Mouse (Mus musculus): Measurements from ENCODE around the gene Pp2d1. TPM values are rescaled to one million over a fixed set of nuclear protein-coding genes. Genes with fewer than 3 reads are reported as not detected.
"Not testable (repeated sequence)": the region's sequence is repeated elsewhere in the genome, so short reads cannot be mapped to it uniquely, and the experiment has no call there.

The Pp2d1 gene
- polyA plus RNA-seq, 1 experiment from 2014 or later, result 0.34 TPM

- H3K36me3 ChIP-seq, result no peaks in the 10 kb centered on the region
- H3K27me3 ChIP-seq (ENCODE audit: insufficient read depth, poor library complexity, severe bottlenecking), result no peaks in the 10 kb centered on the region
- DNase-seq (ENCODE audit: low spot score), result no peak
- no peak overlapping the region for H3K4me3 ChIP-seq
- WGBS, result 35% methylated on average over 4 of the region's 4 CpGs
- peaks cover 49% of the 10 kb centered on the region for H3K4me1 ChIP-seq
- no peaks in the 10 kb centered on the region for H3K9me3 ChIP-seq
- H3K27ac ChIP-seq, result 0 out of 2 replicates have a peak overlapping the region, but pooled peaks have one; percentile 42
Measured at GRCm38 (mm10) chr17:53573019-53573556, 33.8 kb upstream of the Pp2d1 start.

GRCm38 (mm10) chr17:53570932-53571331, 31.7 kb upstream of the Pp2d1 start:
- H3K36me3 ChIP-seq; H3K9me3 ChIP-seq; H3K27me3 ChIP-seq (ENCODE audit: insufficient read depth, poor library complexity, severe bottlenecking); DNase-seq (ENCODE audit: low spot score): not testable (repeated sequence)
- 80% methylated on average over 5 of the region's 5 CpGs for WGBS
- Histone ChIP-seq H3K4me1 (peaks cover 39% of the 10 kb centered on the region), H3K27ac (peak overlapping the region; percentile 78), H3K4me3 (peak overlapping the region; percentile 34; the same call in 1 of the 2 replicates)

- H3K4me1 ChIP-seq, result peaks cover 39% of the 10 kb centered on the region
- no peak for DNase-seq (ENCODE audit: low spot score)
- H3K27ac ChIP-seq, result peak overlapping the region; percentile 78
- H3K9me3 ChIP-seq, result no peaks in the 10 kb centered on the region
- H3K36me3 ChIP-seq, result no peaks in the 10 kb centered on the region
- H3K4me3 ChIP-seq, result peak overlapping the region; percentile 34
- 10% methylated on average over 10 of the region's 10 CpGs for WGBS
- H3K27me3 ChIP-seq (ENCODE audit: insufficient read depth, poor library complexity, severe bottlenecking), result no peaks in the 10 kb centered on the region
Measured at GRCm38 (mm10) chr17:53570361-53570875, 31.2 kb upstream of the Pp2d1 start.

DNA sequence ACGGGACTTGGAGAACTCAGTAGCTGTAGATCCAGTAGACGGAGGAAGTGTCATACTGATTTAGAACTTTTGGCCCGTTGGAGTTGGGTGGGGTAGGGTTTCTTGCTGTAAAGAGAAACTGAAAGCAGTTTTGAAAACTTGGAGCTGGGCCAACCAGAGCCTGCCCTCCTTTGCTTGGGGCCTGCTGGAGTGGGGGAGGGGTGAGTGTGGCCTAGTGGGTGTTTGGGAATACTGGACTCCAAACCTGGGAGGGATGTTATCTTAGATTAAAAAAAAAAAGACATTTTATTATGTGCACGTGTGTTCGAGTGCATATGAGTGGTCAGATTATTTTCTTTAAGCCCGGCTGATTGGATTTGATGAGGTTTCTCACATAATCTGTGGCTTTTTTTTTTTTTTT, 30.6 kb upstream of the Pp2d1 start:
- H3K4me3 ChIP-seq, result peak overlapping the region; percentile 40
- H3K9me3 ChIP-seq, result no peaks in the 10 kb centered on the region
- H3K36me3 ChIP-seq, result no peaks in the 10 kb centered on the region
- DNase-seq (ENCODE audit: low spot score), result no peak
- H3K27me3 ChIP-seq (ENCODE audit: insufficient read depth, poor library complexity, severe bottlenecking), result no peaks in the 10 kb centered on the region
- H3K27ac ChIP-seq, result peak overlapping the region; percentile 78; the same call in 1 of the 2 replicates
- WGBS, result 46% methylated on average over 6 of the region's 6 CpGs
- H3K4me1 ChIP-seq, result peaks cover 39% of the 10 kb centered on the region

GRCm38 (mm10) chr17:53568734-53569386, 29.6 kb upstream of the Pp2d1 start:
- Histone ChIP-seq H3K27me3 (ENCODE audit: insufficient read depth, poor library complexity, severe bottlenecking) (no peaks in the 10 kb centered on the region), H3K4me3 (peak overlapping the region; percentile 80), H3K9me3 (no peaks in the 10 kb centered on the region), H3K4me1 (peaks cover 39% of the 10 kb centered on the region), H3K36me3 (no peaks in the 10 kb centered on the region), H3K27ac (peak overlapping the region; percentile 99; the same call in 1 of the 2 replicates)
- no peak for DNase-seq (ENCODE audit: low spot score)
- WGBS, result 37% methylated on average over 8 of the region's 8 CpGs

GRCm38 (mm10) chr17:53568118-53568517, 28.9 kb upstream of the Pp2d1 start:
- H3K4me3 ChIP-seq, result peak overlapping the region; percentile 80
- peak; percentile 95 for DNase-seq (ENCODE audit: low spot score)
- 2% methylated on average over 15 of the region's 15 CpGs for WGBS
- H3K27me3 ChIP-seq (ENCODE audit: insufficient read depth, poor library complexity, severe bottlenecking), result no peaks in the 10 kb centered on the region
- H3K4me1 ChIP-seq, result peaks cover 35% of the 10 kb centered on the region
- H3K9me3 ChIP-seq, result no peaks in the 10 kb centered on the region
- H3K36me3 ChIP-seq, result no peaks in the 10 kb centered on the region
- H3K27ac ChIP-seq, result peak overlapping the region; percentile 99

DNA sequence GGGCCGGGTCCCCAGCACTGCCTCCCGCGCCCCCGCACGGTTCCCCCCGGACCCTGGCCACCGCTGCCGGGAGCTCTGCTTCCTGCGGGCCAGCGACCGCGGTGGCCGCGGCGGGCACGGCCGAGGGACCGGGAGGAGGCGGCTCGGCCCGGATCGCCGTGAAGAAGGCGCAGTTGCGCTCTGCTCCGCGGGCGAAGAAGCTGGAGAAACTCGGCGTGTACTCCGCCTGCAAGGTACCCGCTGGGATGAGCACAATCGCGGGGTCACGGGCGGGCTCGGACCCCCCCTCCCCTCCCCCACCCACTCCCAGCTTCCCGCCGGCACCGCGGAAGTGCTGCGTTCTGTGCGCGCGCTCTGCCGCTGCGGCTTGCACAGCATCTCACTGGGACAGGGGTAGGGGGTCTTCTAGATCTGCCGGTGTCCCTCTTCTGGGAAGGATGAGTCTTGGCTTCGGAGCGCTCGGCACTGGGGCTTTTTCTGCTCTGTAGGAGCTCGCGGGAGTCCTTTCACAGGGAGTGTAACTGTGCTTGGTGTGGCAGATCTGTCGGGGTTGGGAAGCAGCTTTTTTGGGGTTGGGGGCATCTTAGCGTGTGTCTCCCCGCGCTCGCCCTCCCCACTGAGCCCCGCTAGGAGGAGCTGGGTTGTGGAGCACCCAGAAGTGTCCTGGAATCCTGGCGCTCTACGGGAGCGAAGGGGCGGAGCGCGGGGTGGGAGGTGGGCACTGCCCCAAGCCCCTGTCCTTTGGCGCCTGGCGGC, 28.3 kb upstream of the Pp2d1 start:
- Histone ChIP-seq H3K36me3 (no peaks in the 10 kb centered on the region), H3K4me3 (peak overlapping the region; percentile 80), H3K9me3 (no peaks in the 10 kb centered on the region), H3K27ac (peak overlapping the region; percentile 99), H3K4me1 (peaks cover 31% of the 10 kb centered on the region), H3K27me3 (ENCODE audit: insufficient read depth, poor library complexity, severe bottlenecking) (no peaks in the 10 kb centered on the region)
- DNase-seq (ENCODE audit: low spot score), result peak; percentile 82
- under 1% methylated on average over 64 of the region's 67 CpGs for WGBS

DNA sequence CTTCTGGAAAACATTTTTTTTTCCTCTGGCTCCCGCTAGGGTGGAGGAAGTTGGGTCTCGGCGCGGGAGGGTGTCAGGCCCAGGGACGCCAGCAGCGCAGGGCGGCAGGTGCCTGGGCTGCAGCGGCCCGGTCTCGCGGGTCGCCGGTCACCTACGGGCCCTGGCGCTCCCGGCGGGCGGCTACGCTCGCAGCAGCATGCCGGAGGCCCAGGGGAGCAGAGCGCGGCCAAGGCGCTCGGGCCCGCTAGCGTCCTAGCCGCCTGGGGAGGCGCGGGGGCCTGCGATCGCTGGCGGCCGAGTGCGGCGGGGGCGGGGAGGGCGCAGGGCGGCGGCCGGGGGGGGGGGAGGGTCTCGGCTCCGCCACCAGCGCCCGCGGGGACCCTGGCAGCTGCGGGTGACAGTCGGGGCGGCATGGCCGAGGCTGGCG, 27.7 kb upstream of the Pp2d1 start:
- Histone ChIP-seq H3K27ac (peak overlapping the region; percentile 99), H3K27me3 (ENCODE audit: insufficient read depth, poor library complexity, severe bottlenecking) (no peaks in the 10 kb centered on the region), H3K9me3 (no peaks in the 10 kb centered on the region), H3K4me3 (peak overlapping the region; percentile 80), H3K36me3 (no peaks in the 10 kb centered on the region), H3K4me1 (peaks cover 27% of the 10 kb centered on the region)
- WGBS, result 0% methylated on average over 37 of the region's 51 CpGs
- peak; percentile 90 for DNase-seq (ENCODE audit: low spot score)

- Histone ChIP-seq H3K27ac (peak within 1 kb of the TSS; percentile 99), H3K36me3 (no peaks in the 10 kb centered on the region), H3K27me3 (ENCODE audit: insufficient read depth, poor library complexity, severe bottlenecking) (no peaks in the 10 kb centered on the region), H3K4me3 (peak within 1 kb of the TSS; percentile 80), H3K9me3 (no peaks in the 10 kb centered on the region), H3K4me1 (peaks cover 27% of the 10 kb centered on the region)
- peak; percentile 78 for DNase-seq (ENCODE audit: low spot score)
- 4% methylated on average over 20 of the region's 20 CpGs for WGBS
Measured at GRCm38 (mm10) chr17:53566161-53566918, 27.1 kb upstream of the Pp2d1 start, which contains the start of gene Kat2b. TSS of gene Kat2b (plus strand) at chr17:53566861.

DNA sequence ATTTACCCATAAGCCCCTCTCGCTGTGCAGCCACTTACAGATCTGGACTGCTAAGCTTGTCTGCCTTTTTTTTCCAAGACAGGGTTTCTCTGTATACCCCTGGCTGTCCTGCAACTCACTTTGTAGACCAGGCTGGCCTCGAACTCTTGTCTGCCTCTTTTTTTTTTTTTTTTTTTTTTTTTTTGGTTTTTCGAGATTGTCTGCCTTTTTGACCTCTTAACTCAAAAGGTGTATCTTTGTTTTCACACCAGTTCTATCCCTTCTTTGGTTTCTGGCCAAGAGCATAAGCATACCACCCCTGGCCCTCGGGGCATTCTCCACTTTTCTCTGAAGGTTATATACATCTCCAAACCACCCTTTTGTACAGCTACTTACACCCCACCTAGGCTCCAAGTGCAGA, 25.6 kb upstream of the Pp2d1 start:
- Histone ChIP-seq H3K27me3 (ENCODE audit: insufficient read depth, poor library complexity, severe bottlenecking) (no peaks in the 10 kb centered on the region), H3K4me3 (no peak overlapping the region), H3K27ac (no peak overlapping the region), H3K36me3 (no peaks in the 10 kb centered on the region), H3K9me3 (no peaks in the 10 kb centered on the region), H3K4me1 (peaks cover 17% of the 10 kb centered on the region)
- no peak for DNase-seq (ENCODE audit: low spot score)
- 77% methylated on average over 4 of the region's 4 CpGs for WGBS

GRCm38 (mm10) chr17:53561458-53562029, 22.3 kb upstream of the Pp2d1 start:
- H3K36me3 ChIP-seq, result no peaks in the 10 kb centered on the region
- 0 out of 2 replicates have a peak, but pooled peaks cover 3% of the 10 kb centered on the region for H3K4me1 ChIP-seq
- no peak overlapping the region for H3K27ac ChIP-seq
- no peak overlapping the region for H3K4me3 ChIP-seq
- no peak for DNase-seq (ENCODE audit: low spot score)
- WGBS, result 81% methylated on average over 4 of the region's 4 CpGs
- H3K9me3 ChIP-seq, result no peaks in the 10 kb centered on the region
- H3K27me3 ChIP-seq (ENCODE audit: insufficient read depth, poor library complexity, severe bottlenecking), result no peaks in the 10 kb centered on the region

GRCm38 (mm10) chr17:53559646-53560045, 20.4 kb upstream of the Pp2d1 start:
- no peak overlapping the region for H3K27ac ChIP-seq
- H3K4me1 ChIP-seq, result 0 out of 2 replicates have a peak, but pooled peaks cover 3% of the 10 kb centered on the region
- no peak for DNase-seq (ENCODE audit: low spot score)
- no peak overlapping the region for H3K4me3 ChIP-seq
- no peaks in the 10 kb centered on the region for H3K27me3 ChIP-seq (ENCODE audit: insufficient read depth, poor library complexity, severe bottlenecking)
- 77% methylated on average over 5 of the region's 5 CpGs for WGBS
- H3K36me3 ChIP-seq, result no peaks in the 10 kb centered on the region
- H3K9me3 ChIP-seq, result no peaks in the 10 kb centered on the region
